Mouse (Mus musculus): ENCODE measurements around the gene Chrm5. TPM values are rescaled to one million over a fixed set of nuclear protein-coding genes. Genes with fewer than 3 reads are reported as not detected.

The Chrm5 gene
- total and polyA plus RNA-seq, 3 experiments = not detected

DNA sequence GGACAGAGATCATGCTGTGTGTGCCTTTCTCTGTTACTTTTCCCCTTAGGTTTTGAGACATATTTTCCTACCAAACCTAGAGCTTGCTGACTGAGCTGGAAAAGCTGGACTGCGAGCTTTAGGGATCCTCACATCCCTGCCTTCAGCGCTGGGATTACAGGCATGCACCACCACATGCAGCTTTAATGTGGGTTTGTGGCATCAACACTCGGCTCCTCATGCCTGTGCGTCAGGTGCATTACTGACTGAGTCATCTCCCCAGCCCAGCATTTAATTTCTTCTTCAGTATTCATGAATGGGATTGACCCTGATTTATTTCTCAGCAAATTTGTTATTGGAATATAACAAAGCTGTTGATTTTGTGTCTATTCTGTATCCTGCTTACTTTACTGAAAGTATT is 44.3 kb downstream of the Chrm5 start:
- TF ChIP-seq CTCF (IDR thresholded peaks at IDR 0.05; ENCODE audit: low read depth, low read length) = no peak
- TF ChIP-seq POLR2AphosphoS5 (IDR thresholded peaks at IDR 0.05; ENCODE audit: insufficient replicate concordance, low read depth, low read length) = no peak
- TF ChIP-seq GATA2 (IDR thresholded peaks at IDR 0.05; ENCODE audit: borderline replicate concordance, low read depth, low read length) = no peak
- no peak for TF ChIP-seq GATA1 (IDR thresholded peaks at IDR 0.05; ENCODE audit: borderline replicate concordance, low read length)
- no peak for TF ChIP-seq TAL1 (conservative IDR thresholded peaks at IDR 0.05; ENCODE audit: low read depth, low read length)
- Histone ChIP-seq H3K36me3 (replicated peaks) (no peaks in the 10 kb centered on the region), H3K4me1 (ENCODE audit: insufficient read depth, low read depth, low read length) (peaks cover 7% of the 10 kb centered on the region), H3K27me3 (ENCODE audit: insufficient read depth, low read length) (peaks cover 3% of the 10 kb centered on the region; the same call in 1 of the 2 replicates), H3K4me3 (ENCODE audit: low read depth, low read length) (no peak overlapping the region), H3K9me3 (replicated peaks) (no peaks in the 10 kb centered on the region)
- no peak for ATAC-seq (ENCODE audit: extremely low read depth, insufficient number of reproducible peaks, low FRiP score, poor library complexity, severe bottlenecking)
- DNase-seq (ENCODE audit: low spot score) = no peak

DNA sequence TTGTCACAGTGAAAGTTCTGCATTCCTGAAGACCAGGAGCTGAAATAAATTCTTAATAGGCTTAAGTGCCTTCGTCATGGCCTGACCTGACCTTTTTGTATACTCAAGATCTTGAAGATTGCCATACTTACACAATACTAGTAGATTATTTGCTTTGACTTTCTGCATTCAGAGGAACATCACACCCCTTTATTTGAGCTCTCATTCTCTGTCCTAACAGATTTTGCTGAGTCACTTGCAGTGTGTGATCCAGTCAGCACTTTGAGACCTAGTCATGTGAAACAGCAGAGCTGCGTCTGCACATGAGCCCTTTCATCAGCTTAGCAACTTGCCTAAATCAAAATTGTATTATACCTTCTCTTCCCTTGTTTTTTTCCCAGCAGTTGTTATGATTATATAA is 47.2 kb downstream of the Chrm5 start:
- Histone ChIP-seq H3K4me1 (ENCODE audit: insufficient read depth, low read depth, low read length) (peaks cover 10% of the 10 kb centered on the region), H3K36me3 (replicated peaks) (no peaks in the 10 kb centered on the region), H3K9me3 (replicated peaks) (no peaks in the 10 kb centered on the region), H3K27me3 (ENCODE audit: insufficient read depth, low read length) (peaks cover 3% of the 10 kb centered on the region; the same call in 1 of the 2 replicates), H3K4me3 (ENCODE audit: low read depth, low read length) (no peak overlapping the region)
- no peak for TF ChIP-seq CTCF (IDR thresholded peaks at IDR 0.05; ENCODE audit: low read depth, low read length)
- no peak for TF ChIP-seq POLR2AphosphoS5 (IDR thresholded peaks at IDR 0.05; ENCODE audit: insufficient replicate concordance, low read depth, low read length)
- TF ChIP-seq GATA1 (IDR thresholded peaks at IDR 0.05; ENCODE audit: borderline replicate concordance, low read length) = no peak
- no peak for DNase-seq (ENCODE audit: low spot score)
- ATAC-seq (ENCODE audit: extremely low read depth, insufficient number of reproducible peaks, low FRiP score, poor library complexity, severe bottlenecking) = peak; percentile 95

DNA sequence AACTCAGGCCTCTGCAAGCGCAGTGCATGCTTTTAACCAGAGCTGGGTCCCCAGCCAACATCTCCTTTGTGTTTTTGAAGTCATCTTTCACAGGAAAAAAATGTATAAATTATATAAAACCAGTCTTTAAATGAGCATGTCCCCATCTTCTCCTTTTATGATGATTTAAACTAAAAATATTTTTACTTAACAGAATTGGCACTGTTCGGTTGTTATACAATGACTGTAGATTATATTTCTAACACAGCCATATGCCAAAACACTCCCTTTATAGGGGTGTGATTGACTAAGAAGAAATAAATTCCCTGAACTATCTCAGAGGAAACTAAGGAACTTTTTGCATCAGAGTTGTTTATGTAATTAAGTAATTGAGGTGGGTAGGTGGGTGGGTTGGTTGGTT is 48.0 kb downstream of the Chrm5 start:
- H3K36me3 ChIP-seq (replicated peaks) = no peaks in the 10 kb centered on the region
- H3K9me3 ChIP-seq (replicated peaks) = no peaks in the 10 kb centered on the region
- H3K27me3 ChIP-seq (ENCODE audit: insufficient read depth, low read length) = peaks cover 3% of the 10 kb centered on the region; the same call in 1 of the 2 replicates
- no peak for DNase-seq (ENCODE audit: low spot score)
- TF ChIP-seq GATA2 (IDR thresholded peaks at IDR 0.05; ENCODE audit: borderline replicate concordance, low read depth, low read length) = no peak
- TF ChIP-seq GATA1 (IDR thresholded peaks at IDR 0.05; ENCODE audit: borderline replicate concordance, low read length) = no peak
- no peak for TF ChIP-seq POLR2AphosphoS5 (IDR thresholded peaks at IDR 0.05; ENCODE audit: insufficient replicate concordance, low read depth, low read length)
- TF ChIP-seq TAL1 (conservative IDR thresholded peaks at IDR 0.05; ENCODE audit: low read depth, low read length) = no peak
- TF ChIP-seq CTCF (IDR thresholded peaks at IDR 0.05; ENCODE audit: low read depth, low read length) = no peak
- no peak for ATAC-seq (ENCODE audit: extremely low read depth, insufficient number of reproducible peaks, low FRiP score, poor library complexity, severe bottlenecking)
- peaks cover 10% of the 10 kb centered on the region for H3K4me1 ChIP-seq (ENCODE audit: insufficient read depth, low read depth, low read length)
- no peak overlapping the region for H3K4me3 ChIP-seq (ENCODE audit: low read depth, low read length)

DNA sequence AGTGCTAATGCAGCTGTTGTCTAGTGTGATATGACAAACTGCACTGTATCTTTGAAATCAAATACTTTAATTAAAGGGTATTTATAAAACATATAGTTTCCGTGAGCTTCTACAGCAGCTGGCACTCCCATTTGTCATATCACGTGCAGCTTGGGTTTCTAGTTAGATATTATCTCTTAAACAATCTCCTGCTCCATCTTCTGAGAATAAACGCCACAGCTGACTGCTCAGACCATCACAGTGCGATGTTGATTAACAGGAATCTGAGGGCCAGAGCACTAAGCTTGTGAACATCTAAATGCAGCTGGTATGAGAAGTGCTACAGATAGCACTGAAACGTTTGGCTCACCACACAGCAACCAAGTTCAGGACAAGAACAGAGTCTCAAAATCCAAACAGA is 50.2 kb downstream of the Chrm5 start:
- DNase-seq (ENCODE audit: low spot score) (no peak), ATAC-seq (ENCODE audit: extremely low read depth, insufficient number of reproducible peaks, low FRiP score, poor library complexity, severe bottlenecking) (0 out of 2 replicates have a peak, but pooled peaks have one; percentile 12)
- Histone ChIP-seq H3K4me1 (ENCODE audit: insufficient read depth, low read depth, low read length) (peaks cover 11% of the 10 kb centered on the region), H3K9me3 (replicated peaks) (no peaks in the 10 kb centered on the region), H3K36me3 (replicated peaks) (no peaks in the 10 kb centered on the region), H3K4me3 (ENCODE audit: low read depth, low read length) (no peak overlapping the region), H3K27me3 (ENCODE audit: insufficient read depth, low read length) (no peaks in the 10 kb centered on the region)
- TF ChIP-seq CTCF (IDR thresholded peaks at IDR 0.05; ENCODE audit: low read depth, low read length) (no peak), GATA1 (IDR thresholded peaks at IDR 0.05; ENCODE audit: borderline replicate concordance, low read length) (no peak), TAL1 (conservative IDR thresholded peaks at IDR 0.05; ENCODE audit: low read depth, low read length) (no peak), POLR2AphosphoS5 (IDR thresholded peaks at IDR 0.05; ENCODE audit: insufficient replicate concordance, low read depth, low read length) (no peak), GATA2 (IDR thresholded peaks at IDR 0.05; ENCODE audit: borderline replicate concordance, low read depth, low read length) (no peak)

DNA sequence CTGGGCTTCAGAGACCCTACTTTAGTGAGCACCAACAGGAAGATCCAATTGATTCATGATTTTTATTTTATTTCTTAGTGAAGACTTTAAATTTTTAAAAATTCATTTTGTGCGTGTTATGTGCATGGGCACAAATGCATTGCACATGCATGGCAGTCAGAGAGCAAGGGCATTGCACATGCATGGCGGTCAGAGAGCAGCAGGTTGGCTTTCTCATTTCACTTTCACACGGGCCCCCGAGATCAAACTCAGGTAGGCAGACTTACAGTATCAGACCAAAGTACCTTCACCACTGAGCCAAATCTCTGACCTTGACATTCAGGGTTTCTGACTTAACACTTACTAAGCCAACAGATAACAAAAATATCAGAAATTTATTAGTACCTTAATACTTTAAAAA is 50.9 kb downstream of the Chrm5 start:
- H3K4me1 ChIP-seq (ENCODE audit: insufficient read depth, low read depth, low read length) = peaks cover 13% of the 10 kb centered on the region
- no peak overlapping the region for H3K4me3 ChIP-seq (ENCODE audit: low read depth, low read length)
- ATAC-seq (ENCODE audit: extremely low read depth, insufficient number of reproducible peaks, low FRiP score, poor library complexity, severe bottlenecking) (no peak), DNase-seq (ENCODE audit: low spot score) (no peak)
- no peaks in the 10 kb centered on the region for H3K36me3 ChIP-seq (replicated peaks)
- no peaks in the 10 kb centered on the region for H3K27me3 ChIP-seq (ENCODE audit: insufficient read depth, low read length)
- H3K9me3 ChIP-seq (replicated peaks) = no peaks in the 10 kb centered on the region
- no peak for TF ChIP-seq CTCF (IDR thresholded peaks at IDR 0.05; ENCODE audit: low read depth, low read length)
- no peak for TF ChIP-seq TAL1 (conservative IDR thresholded peaks at IDR 0.05; ENCODE audit: low read depth, low read length)
- no peak for TF ChIP-seq GATA1 (IDR thresholded peaks at IDR 0.05; ENCODE audit: borderline replicate concordance, low read length)
- TF ChIP-seq POLR2AphosphoS5 (IDR thresholded peaks at IDR 0.05; ENCODE audit: insufficient replicate concordance, low read depth, low read length) = no peak
- TF ChIP-seq GATA2 (IDR thresholded peaks at IDR 0.05; ENCODE audit: borderline replicate concordance, low read depth, low read length) = no peak

Other genes starting within 250 kb of the Chrm5 start
- 20.2 and 24.4 TPM in 2 replicates for gene Lpcat4, start 241.3 kb downstream of the Chrm5 start, total RNA-seq (2014; fragmentation: Nextera tagmentation)
- gene Lpcat4, start 241.3 kb downstream of the Chrm5 start, total RNA-seq (2017) = 2.4 and 3.0 TPM in 2 replicates
- 52.9 and 54.2 TPM in 2 replicates for gene Lpcat4, start 241.3 kb downstream of the Chrm5 start, polyA plus RNA-seq (2012)
- gene Nutm1, start 221.5 kb downstream of the Chrm5 start, total RNA-seq (2014; fragmentation: Nextera tagmentation) = not detected in 2 replicates
- gene Nutm1, start 221.5 kb downstream of the Chrm5 start, total RNA-seq (2017) = 0.11 and 0.17 TPM in 2 replicates
- gene Nutm1, start 221.5 kb downstream of the Chrm5 start, polyA plus RNA-seq (2012) = 0.04 TPM in 1 of 2 replicates, not detected in the other
- gene Nop10, start 218.8 kb downstream of the Chrm5 start, total RNA-seq (2014; fragmentation: Nextera tagmentation) = 53.1 and 66.1 TPM in 2 replicates
- gene Nop10, start 218.8 kb downstream of the Chrm5 start, total RNA-seq (2017) = 240 and 329 TPM in 2 replicates
- gene Nop10, start 218.8 kb downstream of the Chrm5 start, polyA plus RNA-seq (2012) = 34.4 and 34.5 TPM in 2 replicates
- 55.2 and 55.9 TPM in 2 replicates for gene Slc12a6, start 214.9 kb downstream of the Chrm5 start, total RNA-seq (2014; fragmentation: Nextera tagmentation)
- 46.6 and 50.5 TPM in 2 replicates for gene Slc12a6, start 214.9 kb downstream of the Chrm5 start, total RNA-seq (2017)
- gene Slc12a6, start 214.9 kb downstream of the Chrm5 start, polyA plus RNA-seq (2012) = 3.3 and 4.2 TPM in 2 replicates
- gene Gm21985, start 214.5 kb downstream of the Chrm5 start, total RNA-seq (2014; fragmentation: Nextera tagmentation) = not detected in 2 replicates
- 0.16 and 0.64 TPM in 2 replicates for gene Gm21985, start 214.5 kb downstream of the Chrm5 start, total RNA-seq (2017)
- gene Gm21985, start 214.5 kb downstream of the Chrm5 start, polyA plus RNA-seq (2012) = not detected in 2 replicates
- 111 and 115 TPM in 2 replicates for gene Emc4, start 112.7 kb downstream of the Chrm5 start, total RNA-seq (2014; fragmentation: Nextera tagmentation)
- gene Emc4, start 112.7 kb downstream of the Chrm5 start, total RNA-seq (2017) = 53.7 and 59.8 TPM in 2 replicates
- gene Emc4, start 112.7 kb downstream of the Chrm5 start, polyA plus RNA-seq (2012) = 30.9 and 34.5 TPM in 2 replicates
- gene Katnbl1, start 101.6 kb downstream of the Chrm5 start, total RNA-seq (2014; fragmentation: Nextera tagmentation) = 34.2 and 44.3 TPM in 2 replicates
- 28.2 and 28.4 TPM in 2 replicates for gene Katnbl1, start 101.6 kb downstream of the Chrm5 start, total RNA-seq (2017)
- gene Katnbl1, start 101.6 kb downstream of the Chrm5 start, polyA plus RNA-seq (2012) = 4.5 and 6.8 TPM in 2 replicates
- 14.4 and 15.0 TPM in 2 replicates for gene Emc7, start 25.8 kb downstream of the Chrm5 start, total RNA-seq (2014; fragmentation: Nextera tagmentation)
- 9.7 and 11.9 TPM in 2 replicates for gene Emc7, start 25.8 kb downstream of the Chrm5 start, total RNA-seq (2017)
- 1.1 and 1.8 TPM in 2 replicates for gene Emc7, start 25.8 kb downstream of the Chrm5 start, polyA plus RNA-seq (2012)
- 9.8 and 11.4 TPM in 2 replicates for gene Aven, start 12.2 kb upstream of the Chrm5 start, total RNA-seq (2014; fragmentation: Nextera tagmentation)
- gene Aven, start 12.2 kb upstream of the Chrm5 start, total RNA-seq (2017) = 25.5 and 29.7 TPM in 2 replicates
- gene Aven, start 12.2 kb upstream of the Chrm5 start, polyA plus RNA-seq (2012) = 6.9 and 10.2 TPM in 2 replicates

Measured in G1E (cell line).